Mouse (Mus musculus): ENCODE measurements around the gene Vnn1.

Gene Vnn1

GRCm38 (mm10) chr10:23949508-23950005, 55.1 kb downstream of the Vnn1 start, which contains the start of gene Taar3:
TSS of gene Taar3 (plus strand) at chr10:23949558.
- CTCF ChIA-PET, result interaction anchor here in 1 of 4 experiments (0.5 kb wide), 1 partner anchor 295 kb away, joined by 6 read pairs; no protein-coding TSS in a partner anchor
- POLR2A ChIA-PET, result interaction anchor here in 1 of 4 experiments (0.6 to 0.9 kb wide), 2 partner anchors 14 to 886 kb away, joined by 4 to 9 read pairs; no protein-coding TSS in a partner anchor

GRCm38 (mm10) chr10:23951714-23952113, 57.2 kb downstream of the Vnn1 start:
- CTCF ChIA-PET, result no interaction called here

More at GRCm38 (mm10) chr10:23951714-23952113, 57.2 kb downstream of the Vnn1 start:
- POLR2A ChIA-PET, result no interaction called here
